Mouse (Mus musculus): ENCODE measurements around the gene Grin2c. TPM values are rescaled to one million over a fixed set of nuclear protein-coding genes. Genes with fewer than 3 reads are reported as not detected.

Gene Grin2c
- polyA plus RNA-seq, 1 experiment from 2014 or later: not detected

DNA sequence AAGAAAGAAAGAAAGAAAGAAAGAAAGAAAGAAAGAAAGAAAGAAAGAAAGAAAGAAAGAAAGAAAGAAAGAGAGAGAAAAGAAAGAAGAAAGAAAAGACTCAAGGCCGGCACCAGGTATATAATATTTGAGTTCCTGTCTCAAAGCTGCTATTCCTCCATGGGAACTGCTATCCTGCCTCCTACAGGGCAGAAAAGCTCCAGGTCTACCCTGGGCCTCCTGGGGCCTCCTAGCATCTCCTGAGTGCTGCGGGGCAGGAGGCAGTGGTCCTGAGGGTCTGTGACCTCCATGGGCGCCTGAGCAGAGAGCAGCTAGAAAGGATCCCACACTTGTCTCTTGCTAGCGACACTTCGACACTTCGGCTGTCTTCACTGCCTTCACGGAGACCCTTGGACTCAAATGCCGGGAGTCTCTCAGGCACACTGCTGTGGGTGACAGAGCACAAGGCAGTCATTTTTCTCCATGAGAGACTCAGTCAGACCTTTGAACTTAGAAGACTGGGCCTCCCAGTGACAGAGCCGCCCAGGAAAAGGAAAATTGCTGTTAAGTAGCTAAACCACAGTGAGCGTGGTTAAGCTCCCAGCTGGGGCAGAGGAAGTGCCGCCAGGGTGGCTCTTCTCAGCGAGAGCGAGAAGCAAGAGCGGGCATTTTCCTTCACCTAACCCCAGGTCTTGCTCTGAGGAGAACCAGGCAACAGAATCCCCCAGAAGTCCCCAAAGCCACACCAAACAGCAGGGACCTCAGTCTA is 35.7 kb downstream of the Grin2c start:
- Histone ChIP-seq H3K4me1 (ENCODE audit: control insufficient read depth, insufficient read depth, low read length) (peaks cover 17% of the 10 kb centered on the region), H3K4me3 (replicated peaks; ENCODE audit: low read length) (no peak overlapping the region), H3K9ac (ENCODE audit: low read length) (peak overlapping the region; percentile 18; the same call in 1 of the 2 replicates), H3K36me3 (ENCODE audit: control insufficient read depth, insufficient read depth, low read length) (no peaks in the 10 kb centered on the region), H3K4me2 (ENCODE audit: low read depth, low read length) (no peak overlapping the region; the same call in 1 of the 2 replicates), H3K27me3 (ENCODE audit: control insufficient read depth, insufficient read depth, low read length) (no peaks in the 10 kb centered on the region), H3K27ac (ENCODE audit: low read length) (peak overlapping the region; percentile 81), H3K9me3 (replicated peaks; ENCODE audit: control insufficient read depth, low read length) (no peaks in the 10 kb centered on the region)
- 44% methylated on average over 14 of the region's 14 CpGs for WGBS
- ATAC-seq (ENCODE audit: insufficient read depth, low FRiP score): no peak

DNA sequence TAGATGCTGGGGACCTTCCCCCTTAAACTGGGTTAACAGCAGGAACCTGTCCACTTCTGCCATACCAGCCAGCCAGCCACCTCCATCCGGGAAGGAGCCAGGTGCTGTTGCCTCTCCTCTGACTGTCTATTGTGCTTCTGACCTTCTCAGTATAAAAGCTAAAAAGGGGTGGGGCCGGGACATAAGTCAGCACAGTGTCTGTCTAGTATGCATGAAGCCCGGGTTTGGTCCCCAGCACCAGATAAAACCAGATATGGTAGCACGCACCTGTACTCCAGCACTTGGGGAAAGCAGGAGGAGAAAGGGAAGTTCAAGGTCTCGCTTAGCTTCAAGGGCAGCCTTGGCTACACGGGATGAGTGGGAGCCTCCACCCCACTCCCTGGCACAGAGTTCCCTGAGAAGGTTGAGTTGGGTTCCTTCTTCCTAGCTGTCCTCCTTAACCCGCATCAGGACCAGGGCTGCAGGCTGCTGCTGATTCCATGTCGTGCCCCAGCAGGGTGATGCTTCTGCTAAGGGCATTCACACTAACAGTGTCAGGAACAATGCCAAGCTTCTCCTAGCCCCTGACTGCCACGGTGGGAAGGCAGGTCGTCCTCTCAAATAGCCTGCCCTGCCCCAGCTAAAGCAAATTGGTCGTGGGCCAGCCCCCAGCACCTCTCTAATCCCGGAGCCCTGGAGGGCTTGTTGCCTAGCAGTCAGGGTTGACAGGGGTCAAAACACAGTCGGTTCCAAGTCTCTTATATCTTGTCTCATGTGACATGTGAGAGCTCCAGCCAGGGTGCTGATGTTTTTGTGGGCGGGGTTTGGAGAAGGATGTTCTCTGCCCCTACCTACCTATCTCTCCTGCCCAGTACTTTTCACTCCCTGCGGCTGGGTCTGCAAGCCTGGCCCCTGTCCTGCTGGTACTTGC is 37.8 kb downstream of the Grin2c start:
- Histone ChIP-seq H3K4me3 (replicated peaks; ENCODE audit: low read length) (no peak overlapping the region), H3K9ac (ENCODE audit: low read length) (no peak overlapping the region), H3K27ac (ENCODE audit: low read length) (no peak overlapping the region), H3K4me2 (ENCODE audit: low read depth, low read length) (no peak overlapping the region), H3K9me3 (replicated peaks; ENCODE audit: control insufficient read depth, low read length) (no peaks in the 10 kb centered on the region), H3K27me3 (ENCODE audit: control insufficient read depth, insufficient read depth, low read length) (0 out of 2 replicates have a peak, but pooled peaks cover 4% of the 10 kb centered on the region), H3K4me1 (ENCODE audit: control insufficient read depth, insufficient read depth, low read length) (peaks cover 14% of the 10 kb centered on the region), H3K36me3 (ENCODE audit: control insufficient read depth, insufficient read depth, low read length) (no peaks in the 10 kb centered on the region)
- no peak for ATAC-seq (ENCODE audit: insufficient read depth, low FRiP score)
- 51% methylated on average over 15 of the region's 15 CpGs for WGBS

DNA sequence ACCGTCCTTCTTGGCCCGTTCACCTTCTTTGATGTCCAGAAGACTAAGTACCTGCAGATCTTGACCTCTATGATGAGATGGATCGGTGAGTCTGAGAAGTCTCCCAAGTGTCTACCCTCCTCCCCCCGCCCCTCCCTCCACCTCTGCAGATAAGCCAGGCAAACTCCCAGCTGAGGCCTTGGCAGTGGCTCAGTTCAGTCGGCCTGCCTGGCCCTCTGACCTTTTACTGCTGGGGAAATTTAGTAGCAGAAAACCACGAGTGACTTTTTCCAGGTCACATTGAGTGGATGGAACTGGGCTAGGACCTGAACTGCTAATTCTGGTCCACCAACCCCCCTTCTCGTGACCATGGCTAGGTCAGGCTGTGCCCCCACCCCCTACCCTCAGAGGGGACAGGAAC is 38.6 kb downstream of the Grin2c start:
- Histone ChIP-seq H3K9ac (ENCODE audit: low read length) (no peak overlapping the region), H3K27me3 (ENCODE audit: control insufficient read depth, insufficient read depth, low read length) (0 out of 2 replicates have a peak, but pooled peaks cover 4% of the 10 kb centered on the region), H3K9me3 (replicated peaks; ENCODE audit: control insufficient read depth, low read length) (no peaks in the 10 kb centered on the region), H3K4me2 (ENCODE audit: low read depth, low read length) (no peak overlapping the region), H3K4me3 (replicated peaks; ENCODE audit: low read length) (no peak overlapping the region), H3K36me3 (ENCODE audit: control insufficient read depth, insufficient read depth, low read length) (no peaks in the 10 kb centered on the region), H3K4me1 (ENCODE audit: control insufficient read depth, insufficient read depth, low read length) (peaks cover 14% of the 10 kb centered on the region), H3K27ac (ENCODE audit: low read length) (no peak overlapping the region)
- ATAC-seq (ENCODE audit: insufficient read depth, low FRiP score): no peak
- WGBS: 56% methylated on average over 7 of the region's 7 CpGs

DNA sequence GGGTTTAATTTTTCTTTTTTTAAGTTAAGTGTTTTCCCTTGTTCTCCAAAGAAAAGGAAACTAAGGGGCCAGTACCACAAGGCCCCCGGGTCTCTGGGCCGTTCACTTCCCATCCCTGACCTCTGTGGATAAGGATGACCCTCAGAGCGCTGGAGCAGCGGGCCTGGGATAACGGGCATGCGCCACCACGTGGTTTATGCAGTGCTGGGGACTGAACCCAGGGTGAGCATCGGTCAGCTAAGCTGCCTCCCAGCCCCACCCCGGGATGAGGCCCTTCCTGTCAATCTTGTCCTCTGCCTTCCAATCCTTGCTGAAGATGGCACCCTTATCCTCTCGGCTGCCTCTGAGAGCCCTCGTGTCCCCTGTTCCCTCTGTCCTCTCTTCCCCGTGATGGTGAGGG is 39.4 kb downstream of the Grin2c start:
- H3K4me2 ChIP-seq (ENCODE audit: low read depth, low read length): no peak overlapping the region
- peaks cover 16% of the 10 kb centered on the region for H3K4me1 ChIP-seq (ENCODE audit: control insufficient read depth, insufficient read depth, low read length)
- ATAC-seq (ENCODE audit: insufficient read depth, low FRiP score): no peak
- no peak overlapping the region for H3K9ac ChIP-seq (ENCODE audit: low read length)
- 0 out of 2 replicates have a peak, but pooled peaks cover 4% of the 10 kb centered on the region for H3K27me3 ChIP-seq (ENCODE audit: control insufficient read depth, insufficient read depth, low read length)
- no peak overlapping the region for H3K4me3 ChIP-seq (replicated peaks; ENCODE audit: low read length)
- WGBS: 53% methylated on average over 12 of the region's 12 CpGs
- H3K9me3 ChIP-seq (replicated peaks; ENCODE audit: control insufficient read depth, low read length): no peaks in the 10 kb centered on the region
- no peak overlapping the region for H3K27ac ChIP-seq (ENCODE audit: low read length)
- H3K36me3 ChIP-seq (ENCODE audit: control insufficient read depth, insufficient read depth, low read length): no peaks in the 10 kb centered on the region

DNA sequence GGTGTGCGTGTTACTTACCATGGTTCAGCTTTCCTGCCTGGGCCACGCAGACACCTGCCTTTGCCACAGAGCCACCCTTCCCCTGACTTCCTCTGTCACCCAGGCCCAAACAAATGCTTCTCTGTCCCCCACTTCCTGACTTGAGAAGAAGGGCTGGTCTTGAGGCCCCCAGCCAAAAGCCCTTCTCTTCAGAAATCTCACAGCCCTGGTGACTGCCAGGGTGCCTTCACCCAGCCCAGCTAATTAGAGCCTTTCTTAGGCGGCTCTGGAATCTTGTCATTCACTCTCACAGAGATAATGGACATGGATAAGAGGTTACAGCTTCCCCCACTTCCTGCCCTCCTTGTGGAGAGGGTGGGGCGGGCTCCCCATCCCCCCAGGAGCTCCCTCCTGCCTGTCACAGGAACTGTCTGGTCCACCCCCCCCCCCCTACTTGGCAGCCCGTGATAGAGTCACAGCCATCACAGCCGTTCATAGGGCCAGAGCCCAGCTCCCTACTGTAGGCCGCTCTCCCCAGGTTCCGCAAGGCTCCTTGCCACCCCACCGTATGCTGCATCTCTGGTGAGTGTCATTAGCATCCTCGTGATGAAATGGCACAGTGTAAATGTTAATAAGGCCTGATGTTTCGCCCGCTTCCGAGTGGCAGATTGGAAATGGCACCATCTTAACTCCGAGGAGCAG is 40.1 kb downstream of the Grin2c start:
- no peaks in the 10 kb centered on the region for H3K9me3 ChIP-seq (replicated peaks; ENCODE audit: control insufficient read depth, low read length)
- 69% methylated on average over 14 of the region's 14 CpGs for WGBS
- no peak overlapping the region for H3K27ac ChIP-seq (ENCODE audit: low read length)

DNA sequence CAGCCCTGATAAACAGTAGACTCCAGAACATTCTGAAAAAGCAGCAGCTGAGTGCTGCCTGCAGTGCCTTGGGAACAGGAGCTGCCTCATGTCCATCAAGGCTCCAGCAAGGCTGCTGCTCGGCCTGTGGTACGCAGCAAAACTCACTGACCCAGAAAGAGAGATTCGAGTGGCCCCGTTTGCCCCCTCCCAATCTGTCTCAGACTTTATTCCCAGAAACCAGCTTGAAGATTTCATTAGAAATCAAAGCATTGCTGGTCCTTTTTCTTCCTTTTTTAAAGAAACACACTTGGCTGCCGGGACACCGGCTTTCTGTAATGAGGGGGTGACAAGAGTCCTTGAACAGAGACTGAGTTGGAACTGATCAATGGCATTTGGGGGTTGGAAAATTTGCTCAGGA is 41.7 kb downstream of the Grin2c start:
- H3K4me1 ChIP-seq (ENCODE audit: control insufficient read depth, insufficient read depth, low read length): peaks cover 13% of the 10 kb centered on the region
- H3K27ac ChIP-seq (ENCODE audit: low read length): no peak overlapping the region
- H3K9me3 ChIP-seq (replicated peaks; ENCODE audit: control insufficient read depth, low read length): no peaks in the 10 kb centered on the region
- no peak overlapping the region for H3K9ac ChIP-seq (ENCODE audit: low read length)
- 0 out of 2 replicates have a peak, but pooled peaks cover 4% of the 10 kb centered on the region for H3K27me3 ChIP-seq (ENCODE audit: control insufficient read depth, insufficient read depth, low read length)
- H3K36me3 ChIP-seq (ENCODE audit: control insufficient read depth, insufficient read depth, low read length): no peaks in the 10 kb centered on the region
- H3K4me3 ChIP-seq (replicated peaks; ENCODE audit: low read length): no peak overlapping the region
- 85% methylated on average over 6 of the region's 6 CpGs for WGBS
- ATAC-seq (ENCODE audit: insufficient read depth, low FRiP score): no peak
- H3K4me2 ChIP-seq (ENCODE audit: low read depth, low read length): no peak overlapping the region

More for the DNA sequence above, 40.1 kb downstream of the Grin2c start:
- Histone ChIP-seq H3K4me2 (ENCODE audit: low read depth, low read length) (no peak overlapping the region), H3K27me3 (ENCODE audit: control insufficient read depth, insufficient read depth, low read length) (0 out of 2 replicates have a peak, but pooled peaks cover 4% of the 10 kb centered on the region), H3K4me1 (ENCODE audit: control insufficient read depth, insufficient read depth, low read length) (peaks cover 18% of the 10 kb centered on the region), H3K9ac (ENCODE audit: low read length) (no peak overlapping the region), H3K4me3 (replicated peaks; ENCODE audit: low read length) (no peak overlapping the region), H3K36me3 (ENCODE audit: control insufficient read depth, insufficient read depth, low read length) (no peaks in the 10 kb centered on the region)
- ATAC-seq (ENCODE audit: insufficient read depth, low FRiP score): no peak

DNA sequence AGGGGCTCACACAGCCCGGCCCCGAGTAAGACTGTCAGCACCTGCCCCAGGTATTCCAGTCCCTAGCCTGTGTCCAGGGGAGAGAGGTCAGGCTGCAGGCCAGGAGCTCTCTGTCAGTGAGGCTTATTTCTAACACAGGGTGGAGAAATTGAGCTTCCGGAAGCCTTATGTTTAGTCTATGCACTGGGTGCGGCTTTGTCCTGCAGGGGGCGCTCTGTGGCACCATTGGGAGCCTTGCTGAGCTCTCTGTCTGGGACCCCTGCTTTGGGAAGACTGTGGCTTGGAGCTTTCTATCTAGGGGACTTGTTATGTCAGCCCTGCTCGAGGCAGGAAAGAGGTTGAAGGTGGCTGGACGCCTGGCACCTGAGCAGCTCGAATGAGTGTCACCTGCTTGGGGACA is 42.2 kb downstream of the Grin2c start:
- Histone ChIP-seq H3K4me3 (replicated peaks; ENCODE audit: low read length) (no peak overlapping the region), H3K9me3 (replicated peaks; ENCODE audit: control insufficient read depth, low read length) (no peaks in the 10 kb centered on the region), H3K36me3 (ENCODE audit: control insufficient read depth, insufficient read depth, low read length) (no peaks in the 10 kb centered on the region), H3K4me2 (ENCODE audit: low read depth, low read length) (no peak overlapping the region), H3K4me1 (ENCODE audit: control insufficient read depth, insufficient read depth, low read length) (peaks cover 13% of the 10 kb centered on the region), H3K27me3 (ENCODE audit: control insufficient read depth, insufficient read depth, low read length) (0 out of 2 replicates have a peak, but pooled peaks cover 4% of the 10 kb centered on the region), H3K9ac (ENCODE audit: low read length) (no peak overlapping the region), H3K27ac (ENCODE audit: low read length) (no peak overlapping the region)
- WGBS: 47% methylated on average over 8 of the region's 8 CpGs
- ATAC-seq (ENCODE audit: insufficient read depth, low FRiP score): no peak

DNA sequence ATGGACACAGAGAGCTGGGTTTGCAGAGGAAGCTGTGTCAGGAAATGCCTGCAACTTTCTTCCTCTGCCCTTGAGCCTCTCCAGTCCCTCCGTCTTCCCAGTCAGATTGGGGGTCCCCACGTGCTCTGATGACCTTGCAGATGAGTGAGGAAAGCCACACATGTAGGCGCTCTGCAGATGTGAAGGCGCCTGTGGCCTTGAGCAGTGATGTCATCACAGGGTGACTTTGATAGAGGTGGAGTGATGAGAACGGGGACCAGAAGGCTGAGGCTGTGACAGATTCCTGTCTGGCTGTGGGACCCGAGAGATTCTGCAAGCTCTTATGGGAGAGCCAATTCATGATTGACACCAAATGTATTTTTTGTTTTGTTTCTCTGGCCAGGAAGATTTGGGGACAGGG is 43.2 kb downstream of the Grin2c start:
- 67% methylated on average over 6 of the region's 6 CpGs for WGBS
- H3K4me1 ChIP-seq (ENCODE audit: control insufficient read depth, insufficient read depth, low read length): peaks cover 22% of the 10 kb centered on the region

More for the DNA sequence above, 43.2 kb downstream of the Grin2c start:
- H3K27ac ChIP-seq (ENCODE audit: low read length): no peak overlapping the region
- H3K4me2 ChIP-seq (ENCODE audit: low read depth, low read length): no peak overlapping the region
- no peaks in the 10 kb centered on the region for H3K9me3 ChIP-seq (replicated peaks; ENCODE audit: control insufficient read depth, low read length)
- no peak overlapping the region for H3K9ac ChIP-seq (ENCODE audit: low read length)
- no peaks in the 10 kb centered on the region for H3K36me3 ChIP-seq (ENCODE audit: control insufficient read depth, insufficient read depth, low read length)
- ATAC-seq (ENCODE audit: insufficient read depth, low FRiP score): no peak
- no peak overlapping the region for H3K4me3 ChIP-seq (replicated peaks; ENCODE audit: low read length)
- H3K27me3 ChIP-seq (ENCODE audit: control insufficient read depth, insufficient read depth, low read length): 0 out of 2 replicates have a peak, but pooled peaks cover 4% of the 10 kb centered on the region
